Mouse (Mus musculus) MEL (cell line): ENCODE results near the gene Wfikkn2.

Experiments used
- CTCF ChIP-seq, 3 experiments: IDR thresholded peaks in 2 of 3; conservative IDR thresholded peaks in 1 of 3; 2 replicates each; pipeline ENCODE4 v1.5.1; 2011 to 2012; ENCODE audit warnings: low read length in 3 of 3, low read depth in 2 of 3, mild to moderate bottlenecking in 2 of 3, improper control_type of control experiment in 1 of 3, inconsistent platforms in 1 of 3, mixed read lengths in 1 of 3, moderate library complexity in 1 of 3; ENCODE audit not compliant: control insufficient read depth in 1 of 3, insufficient read depth in 1 of 3, poor library complexity in 1 of 3, severe bottlenecking in 1 of 3
- E2F4 ChIP-seq: IDR thresholded peaks from 2 replicates; pipeline ENCODE4 v1.6.1; 2011; ENCODE audit warnings: low read depth, low read length, improper control_type of control experiment, borderline replicate concordance

- TF ChIP-seq CTCF (IDR thresholded peaks at IDR 0.05 in 2 of 3, conservative IDR thresholded peaks at IDR 0.05 in 1 of 3; ENCODE audit: control insufficient read depth in 1 of 3, insufficient read depth in 1 of 3, low read depth in 2 of 3, low read length in 3 of 3, poor library complexity in 1 of 3, severe bottlenecking in 1 of 3) (no peak), E2F4 (no peak)
Measured at GRCm38 (mm10) chr11:94282291-94282690, 36.5 kb upstream of the Wfikkn2 start.
